Mouse (Mus musculus) embryonic stem cell, embryonic (primary cell): ENCODE measurements around the gene Cda.

Experiments
- CTCF ChIA-PET, 4 experiments: fragments of 300-600 bp in 2 of 4; fragments of 350-600 bp in 2 of 4; sonication (Branson Sonifier 250); formaldehyde crosslinking; loops; one replicate each; lab custom pipeline; 2022; ENCODE audit warnings: inconsistent platforms in 2 of 4; lab: Charles Lee
- POLR2A ChIA-PET, 4 experiments: fragments of 300-600 bp in 2 of 4; fragments of 350-600 bp in 2 of 4; sonication (Branson Sonifier 250); formaldehyde crosslinking; loops; one replicate each; lab custom pipeline; 2022; ENCODE audit warnings: antibody characterized with exemption in 4 of 4, inconsistent platforms in 1 of 4; lab: Charles Lee

Gene Cda

GRCm38 (mm10) chr4:138367641-138368497, at the start of gene Cda:
Gene Cda, minus strand, starts transcription at chr4:138367992.
- ChIA-PET CTCF (interaction anchor here in 2 of 4 experiments (0.8 to 1.6 kb wide), 6 partner anchors 9 to 52 kb away, joined by 3 to 6 read pairs (median 4); partner anchors contain the start of gene Pink1 (in 1 of the 2)), POLR2A (no interaction called here)

DNA sequence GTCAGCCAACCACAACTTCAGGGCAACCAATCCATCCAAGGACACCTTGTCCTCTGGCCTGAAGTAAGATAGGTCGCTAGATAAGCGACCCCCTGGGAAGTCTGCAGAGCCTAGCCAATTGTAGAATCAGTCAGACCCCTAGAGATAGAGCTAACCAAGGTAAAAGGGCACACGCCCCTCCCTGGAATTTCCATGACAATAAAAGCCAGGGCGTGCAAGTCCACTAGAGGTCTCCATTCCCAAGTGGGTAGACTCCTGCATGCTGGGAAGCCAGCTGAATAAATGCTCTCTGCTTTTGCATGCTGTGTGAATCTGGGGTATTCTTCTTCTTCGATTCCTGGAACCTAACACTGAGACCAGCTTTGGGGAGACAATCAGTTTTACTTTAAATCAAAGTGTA, 48.6 kb upstream of the Cda start:
- CTCF ChIA-PET = interaction anchor here in 3 of 4 experiments (0.7 to 3.3 kb wide), 9 partner anchors 12 to 134 kb away, joined by 3 to 13 read pairs (median 6); no protein-coding TSS in a partner anchor
- POLR2A ChIA-PET = interaction anchor here in 3 of 4 experiments (0.6 to 1.6 kb wide), 5 partner anchors 17 to 403 kb away, joined by 3 to 5 read pairs (median 3); partner anchors contain the start of gene Fam43b (in 1 of the 3)

GRCm38 (mm10) chr4:138415991-138416390, 48.2 kb upstream of the Cda start:
- POLR2A ChIA-PET = interaction anchor here in 2 of 4 experiments (0.5 to 1.6 kb wide), 7 partner anchors 16 to 290 kb away, joined by 3 to 5 read pairs (median 3); partner anchors contain the start of gene Fam43b (in 1 of the 2)
- CTCF ChIA-PET = interaction anchor here (0.7 to 3.3 kb wide), 11 partner anchors 11 to 133 kb away, joined by 3 to 13 read pairs (median 6); no protein-coding TSS in a partner anchor

DNA sequence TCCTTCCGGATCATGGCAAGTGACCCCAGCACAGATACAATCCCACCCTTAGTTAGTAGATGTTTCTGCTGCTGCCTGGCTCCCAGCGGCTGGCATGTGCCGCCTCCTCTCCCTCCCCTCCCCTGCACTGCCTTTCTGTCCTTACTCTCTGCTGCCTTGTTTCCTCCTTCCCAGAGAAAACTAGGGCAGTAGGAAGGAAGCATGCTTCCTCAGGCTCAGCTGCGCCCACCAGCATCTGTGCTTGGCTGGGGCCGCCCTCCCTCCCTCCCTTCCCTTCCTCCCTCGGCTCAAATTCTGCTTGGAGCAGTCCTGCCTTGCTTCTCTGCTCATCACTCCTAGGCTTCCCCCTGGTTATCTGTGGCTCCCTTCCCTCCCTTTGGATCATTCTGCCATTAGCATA, 46.9 kb upstream of the Cda start:
- ChIA-PET CTCF (interaction anchor here in 2 of 4 experiments (0.9 to 3.3 kb wide), 4 partner anchors 10 to 444 kb away, joined by 3 to 13 read pairs (median 4); no protein-coding TSS in a partner anchor), POLR2A (interaction anchor here in 2 of 4 experiments (0.5 to 1.3 kb wide), 2 partner anchors 9 to 35 kb away, joined by 3 read pairs; no protein-coding TSS in a partner anchor)

- ChIA-PET CTCF (interaction anchor here (0.6 to 1.4 kb wide), 17 partner anchors 33 to 578 kb away, joined by 3 to 13 read pairs (median 4); partner anchors contain the start of gene Pla2g2d (in 1 of the 4)), POLR2A (interaction anchor here (0.5 to 1.3 kb wide), 17 partner anchors 15 to 881 kb away, joined by 3 to 7 read pairs (median 3); partner anchors contain the start of gene Fam43b (in 2 of the 4))
Measured at GRCm38 (mm10) chr4:138411504-138412121, 43.8 kb upstream of the Cda start.

GRCm38 (mm10) chr4:138411011-138411410, 43.2 kb upstream of the Cda start:
- POLR2A ChIA-PET = interaction anchor here (0.5 to 1.3 kb wide), 8 partner anchors 13 to 447 kb away, joined by 3 to 5 read pairs (median 3); partner anchors contain the start of gene Fam43b (in 2 of the 4)
- CTCF ChIA-PET = interaction anchor here in 3 of 4 experiments (0.6 to 1.4 kb wide), 9 partner anchors 14 to 375 kb away, joined by 3 to 5 read pairs (median 4); partner anchors contain the start of gene Fam43b (in 1 of the 3)

- CTCF ChIA-PET = interaction anchor here in 3 of 4 experiments (0.6 to 1.2 kb wide), 6 partner anchors 11 to 461 kb away, joined by 3 to 5 read pairs (median 4); partner anchors contain the start of gene Fam43b (in 2 of the 3)
- POLR2A ChIA-PET = interaction anchor here in 1 of 4 experiments (0.5 to 0.7 kb wide), 2 partner anchors 10 to 657 kb away, joined by 3 read pairs; no protein-coding TSS in a partner anchor
Measured at GRCm38 (mm10) chr4:138407479-138408194, 39.8 kb upstream of the Cda start.

DNA sequence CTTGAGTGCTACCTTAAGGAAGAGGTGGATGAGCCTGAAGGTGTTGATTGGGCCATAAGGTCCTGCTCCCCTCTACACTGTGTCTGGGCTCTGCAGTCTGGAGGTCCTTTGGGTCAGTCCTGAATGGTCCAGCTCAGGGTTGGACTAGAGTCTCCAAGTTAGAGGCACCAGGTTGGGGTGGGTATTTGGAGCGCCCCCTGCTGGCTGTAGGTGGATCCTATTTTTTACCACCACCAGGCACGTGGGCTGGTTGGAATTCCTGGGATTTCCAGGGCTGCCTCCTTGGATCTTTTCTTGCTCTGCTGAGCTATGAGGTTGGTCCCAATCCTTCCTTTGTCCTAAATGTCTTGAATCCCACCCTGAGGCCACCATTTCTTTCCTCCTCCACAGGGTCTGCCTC, 37.0 kb upstream of the Cda start:
- POLR2A ChIA-PET = interaction anchor here in 3 of 4 experiments (0.7 to 2.1 kb wide), 7 partner anchors 9 to 1642 kb away, joined by 3 to 4 read pairs (median 3); partner anchors contain the start of gene Fam43b (in 3 of the 3)

DNA sequence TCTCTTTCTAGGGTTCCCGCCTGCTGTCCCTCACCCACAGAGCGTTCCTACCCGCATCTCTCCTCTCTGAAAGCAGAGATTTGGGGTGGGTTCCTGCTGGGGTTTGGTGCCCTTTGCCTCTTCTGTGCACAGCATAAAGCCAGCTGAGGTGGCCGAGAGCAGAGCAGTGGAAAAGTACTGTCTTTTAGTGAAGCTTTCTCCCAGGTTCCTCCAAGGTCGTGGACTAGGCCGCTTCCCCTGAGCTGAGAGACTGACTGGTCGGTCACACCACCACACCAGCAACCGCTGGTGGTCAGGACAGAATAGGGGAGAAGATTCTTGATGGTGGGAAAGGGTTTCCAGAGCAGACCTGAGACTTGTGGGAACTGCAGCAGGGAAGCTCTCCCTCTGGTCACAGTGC, 28.9 kb upstream of the Cda start:
- ChIA-PET CTCF (interaction anchor here (0.6 to 4.0 kb wide), 22 partner anchors 8 to 720 kb away, joined by 3 to 29 read pairs (median 4); partner anchors contain the start of gene Pink1 (in 1 of the 4)), POLR2A (interaction anchor here in 3 of 4 experiments (0.5 to 3.0 kb wide), 26 partner anchors 8 to 409 kb away, joined by 3 to 16 read pairs (median 4); partner anchors contain the start of genes Ddost (in 1 of the 3), Mul1 (in 1 of the 3) and Pink1 (in 1 of the 3))

More for the DNA sequence above, 37.0 kb upstream of the Cda start:
- CTCF ChIA-PET = interaction anchor here (0.5 to 2.1 kb wide), 47 partner anchors 9 to 1739 kb away, joined by 3 to 29 read pairs (median 4); partner anchors contain the start of genes Fam43b (in 3 of the 4), Pink1 (in 2 of the 4) and Ddost (in 1 of the 4)

DNA sequence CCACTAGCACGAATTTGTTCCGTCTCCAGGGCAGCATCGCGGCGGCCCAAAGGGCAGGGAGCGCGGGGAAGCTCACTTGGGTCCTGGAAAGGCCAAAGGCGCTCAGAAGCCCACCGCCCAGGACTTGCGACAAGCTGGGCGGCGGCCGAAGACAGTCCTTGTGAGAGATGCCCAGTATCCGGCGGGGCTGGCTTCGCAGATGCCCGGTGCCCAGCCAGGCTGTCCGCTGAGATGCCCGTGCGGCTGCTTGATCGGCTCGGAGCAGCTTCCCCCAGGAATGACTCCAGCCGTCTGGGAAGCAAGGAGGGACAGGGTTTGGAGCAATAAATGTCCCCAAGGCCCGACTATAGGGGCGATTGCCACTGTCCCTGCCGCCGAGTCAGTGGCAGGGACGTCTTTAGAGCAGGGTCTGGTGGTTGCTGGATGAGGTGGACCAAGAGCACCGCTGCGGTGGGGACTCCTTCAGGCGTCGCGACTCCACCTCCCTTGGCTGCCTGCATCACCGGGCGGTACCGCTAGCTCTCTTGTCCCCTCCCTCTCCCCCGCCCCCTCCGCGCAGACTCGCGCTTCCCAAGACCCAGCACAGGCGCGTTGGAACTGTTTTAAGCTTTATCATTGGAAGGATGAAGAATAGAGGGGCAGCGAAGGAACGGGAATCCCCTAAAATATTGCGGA, 28.3 kb upstream of the Cda start, which contains the start of gene Fam43b:
Gene Fam43b, minus strand, starts transcription at position 558 of the 675 bp plus-strand sequence.
- CTCF ChIA-PET = interaction anchor here (0.6 to 4.0 kb wide), 32 partner anchors 9 to 720 kb away, joined by 3 to 29 read pairs (median 4); partner anchors contain the start of genes Pink1 (in 2 of the 4) and Mul1 (in 1 of the 4)
- POLR2A ChIA-PET = interaction anchor here in 3 of 4 experiments (0.6 to 3.0 kb wide), 27 partner anchors 8 to 409 kb away, joined by 3 to 16 read pairs (median 4); partner anchors contain the start of genes Ddost (in 1 of the 3), Mul1 (in 1 of the 3) and Pink1 (in 1 of the 3)

GRCm38 (mm10) chr4:138395087-138395970, 27.5 kb upstream of the Cda start:
- POLR2A ChIA-PET = interaction anchor here in 3 of 4 experiments (0.5 to 3.0 kb wide), 22 partner anchors 10 to 311 kb away, joined by 3 to 16 read pairs (median 4); partner anchors contain the start of genes Mul1 (in 2 of the 3) and Ddost (in 1 of the 3)
- CTCF ChIA-PET = interaction anchor here (0.6 to 4.0 kb wide), 23 partner anchors 9 to 670 kb away, joined by 3 to 29 read pairs (median 4); partner anchors contain the start of genes Pink1 (in 2 of the 4) and Mul1 (in 1 of the 4)

- ChIA-PET POLR2A (interaction anchor here in 2 of 4 experiments (0.7 to 1.0 kb wide), 2 partner anchors 18 to 102 kb away, joined by 3 to 4 read pairs; no protein-coding TSS in a partner anchor), CTCF (interaction anchor here in 1 of 4 experiments (1.5 kb wide), 1 partner anchor 11 kb away, joined by 10 read pairs; no protein-coding TSS in a partner anchor)
Measured at GRCm38 (mm10) chr4:138393703-138394102, 25.9 kb upstream of the Cda start.

- POLR2A ChIA-PET = interaction anchor here in 3 of 4 experiments (0.7 to 2.5 kb wide), 4 partner anchors 9 to 51 kb away, joined by 3 to 6 read pairs (median 5); partner anchors contain the start of gene Fam43b (in 2 of the 3)
Measured at GRCm38 (mm10) chr4:138383789-138384188, 16.0 kb upstream of the Cda start.

DNA sequence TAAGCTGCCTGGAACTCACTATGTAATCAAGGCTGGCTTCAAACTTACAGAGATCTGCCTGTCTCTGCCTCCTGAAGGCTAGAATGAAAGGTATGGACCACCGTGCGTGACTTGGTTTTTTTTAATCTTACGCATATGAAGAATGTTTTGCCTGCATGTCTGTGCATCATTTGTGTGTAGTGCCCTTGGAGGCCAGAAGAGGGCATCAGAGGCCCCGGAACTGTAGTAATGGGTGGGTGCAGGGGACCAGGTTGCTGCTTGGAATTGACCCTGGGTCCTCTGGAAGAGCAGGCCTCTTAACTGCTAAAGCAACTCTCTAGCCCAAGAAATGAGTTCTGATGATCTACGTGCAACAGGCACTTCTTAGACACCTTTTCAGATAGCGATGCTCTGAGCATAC, 14.7 kb upstream of the Cda start:
- ChIA-PET POLR2A (interaction anchor here in 2 of 4 experiments (0.6 to 2.5 kb wide), 6 partner anchors 14 to 675 kb away, joined by 3 to 6 read pairs (median 3); partner anchors contain the start of gene Fam43b (in 1 of the 2)), CTCF (interaction anchor here in 3 of 4 experiments (0.5 to 4.6 kb wide), 17 partner anchors 13 to 1426 kb away, joined by 3 to 25 read pairs (median 4); partner anchors contain the start of gene Pink1 (in 1 of the 3))

More at GRCm38 (mm10) chr4:138383789-138384188, 16.0 kb upstream of the Cda start:
- CTCF ChIA-PET = interaction anchor here in 3 of 4 experiments (0.7 to 1.8 kb wide), 7 partner anchors 12 to 261 kb away, joined by 3 to 9 read pairs (median 4); partner anchors contain the start of gene Pink1 (in 1 of the 3)
